Mouse (Mus musculus) stomach, postnatal 0 days (tissue): ENCODE results near the gene Rnf121. TPM values are rescaled to one million over a fixed set of nuclear protein-coding genes. Genes with fewer than 3 reads are reported as not detected.
"Not testable (repeated sequence)": the region's sequence is repeated elsewhere in the genome, so short reads cannot be mapped to it uniquely, and the experiment has no call there.

Experiments
- ATAC-seq: fragments of 200-750 bp; cut with Nextera tagmentation; 2 replicates; pipeline ENCODE4 v1.8.0; 2017; ENCODE audit not compliant: low FRiP score, low TSS enrichment
- DNase-seq: peaks from one replicate; pipeline ENCODE4 v3.0.0-alpha.2; 2016; ENCODE audit warnings: low spot score
- H3K27ac ChIP-seq: fragments of 300-500 bp; sonication (generic); replicated peaks from 2 replicates; pipeline ENCODE4 v1.5.1; 2014; ENCODE audit warnings: mild to moderate bottlenecking, control low read depth
- H3K27me3 ChIP-seq: fragments of 300-500 bp; sonication (generic); 2 replicates; pipeline ENCODE4 v1.6.1; 2014; ENCODE audit warnings: low read length; ENCODE audit not compliant: control insufficient read depth, insufficient read depth
- H3K36me3 ChIP-seq: fragments of 300-500 bp; sonication (generic); 2 replicates; pipeline ENCODE4 v1.6.1; 2014; ENCODE audit warnings: low read length, mixed read lengths; ENCODE audit not compliant: control insufficient read depth, insufficient read depth
- H3K4me1 ChIP-seq: fragments of 300-500 bp; sonication (generic); replicated peaks from 2 replicates; pipeline ENCODE4 v1.6.1; 2014; ENCODE audit warnings: antibody characterized with exemption; ENCODE audit not compliant: control insufficient read depth, insufficient read depth
- H3K4me2 ChIP-seq: fragments of 300-500 bp; sonication (generic); replicated peaks from 2 replicates; pipeline ENCODE4 v1.6.1; 2014; ENCODE audit warnings: low read depth, mild to moderate bottlenecking, control low read depth, moderate library complexity
- H3K4me3 ChIP-seq: fragments of 300-500 bp; sonication (generic); 2 replicates; pipeline ENCODE4 v1.5.1; 2014; ENCODE audit warnings: low read depth, low read length, control low read depth
- H3K9ac ChIP-seq: fragments of 300-500 bp; sonication (generic); 2 replicates; pipeline ENCODE4 v1.6.1; 2014; ENCODE audit warnings: mild to moderate bottlenecking, low read length, control low read depth, mixed read lengths
- H3K9me3 ChIP-seq: fragments of 300-500 bp; sonication (generic); 2 replicates; pipeline ENCODE4 v1.6.1; 2016; ENCODE audit warnings: low read length; ENCODE audit not compliant: control insufficient read depth
- CTCF ChIP-seq: IDR thresholded peaks from 2 replicates; pipeline ENCODE4 v1.5.1; 2016; ENCODE audit warnings: antibody characterized with exemption, low read depth, mild to moderate bottlenecking, moderate library complexity
- EP300 ChIP-seq: optimal IDR thresholded peaks from 2 replicates; pipeline ENCODE3; 2016; ENCODE audit warnings: antibody characterized with exemption
- WGBS: fragments of 180-500 bp; shearing (Covaris S2); extraction: QIAGEN DNeasy Blood & Tissue Kit; methylation state at CpG from one replicate; pipeline ENCODE4 v1.1.7; 2014; 5-methylcytosine and 5-hydroxymethylcytosine counted together
- polyA plus RNA-seq: library from polyadenylated mRNA; unstranded; fragments of >200 nt; fragmentation: Nextera tagmentation; extraction: Ambion mirVana; gene quantifications from 2 replicates; pipeline ENCODE4 v1.2.1, GENCODE M21; 2015

Gene Rnf121
- polyA plus RNA-seq, 1 experiment from 2014 or later = 18.0 TPM

GRCm38 (mm10) chr7:102034904-102035303 is 30.4 kb downstream of the Rnf121 start:
- ATAC-seq (no peak), DNase-seq (no peak)
- Histone ChIP-seq H3K4me1 (no peaks in the 10 kb centered on the region), H3K9me3 (no peaks in the 10 kb centered on the region), H3K4me2 (no peak overlapping the region), H3K4me3 (no peak overlapping the region), H3K27me3 (no peaks in the 10 kb centered on the region), H3K27ac (no peak overlapping the region), H3K9ac (no peak overlapping the region), H3K36me3 (peaks cover 26% of the 10 kb centered on the region)
- 94% methylated on average over 1 of the region's 1 CpGs for WGBS
- TF ChIP-seq CTCF = peak; percentile 54
- TF ChIP-seq EP300 = no peak

GRCm38 (mm10) chr7:102025187-102026119 is 39.8 kb downstream of the Rnf121 start:
- no peak overlapping the region for H3K4me2 ChIP-seq
- H3K36me3 ChIP-seq = peaks cover 5% of the 10 kb centered on the region
- no peaks in the 10 kb centered on the region for H3K4me1 ChIP-seq
- ATAC-seq (no peak), DNase-seq (no peak)
- WGBS = 69% methylated on average over 2 of the region's 2 CpGs
- no peaks in the 10 kb centered on the region for H3K9me3 ChIP-seq
- no peak overlapping the region for H3K9ac ChIP-seq
- TF ChIP-seq EP300 (no peak), CTCF (no peak)
- no peak overlapping the region for H3K4me3 ChIP-seq
- H3K27me3 ChIP-seq = no peaks in the 10 kb centered on the region
- no peak overlapping the region for H3K27ac ChIP-seq

- no peak for TF ChIP-seq EP300
- no peak for TF ChIP-seq CTCF
- Histone ChIP-seq H3K36me3 (peaks cover 6% of the 10 kb centered on the region), H3K4me3 (no peak overlapping the region), H3K4me2 (no peak overlapping the region), H3K27ac (no peak overlapping the region), H3K9me3 (no peaks in the 10 kb centered on the region), H3K4me1 (no peaks in the 10 kb centered on the region), H3K27me3 (no peaks in the 10 kb centered on the region), H3K9ac (no peak overlapping the region)
- ATAC-seq (no peak), DNase-seq (no peak)
- 97% methylated on average over 9 of the region's 9 CpGs for WGBS
These were observed 41.4 kb downstream of the Rnf121 start for GRCm38 (mm10) chr7:102023821-102024220.

GRCm38 (mm10) chr7:102020934-102021333 is 44.3 kb downstream of the Rnf121 start:
- H3K4me1 ChIP-seq, H3K9ac ChIP-seq, H3K27me3 ChIP-seq, H3K9me3 ChIP-seq, H3K4me3 ChIP-seq, H3K4me2 ChIP-seq, H3K27ac ChIP-seq, ATAC-seq, DNase-seq: not testable (repeated sequence)
- peaks cover 15% of the 10 kb centered on the region for H3K36me3 ChIP-seq
- 89% methylated on average over 2 of the region's 2 CpGs for WGBS

- TF ChIP-seq CTCF (no peak), EP300 (no peak)
- no peak for ATAC-seq
- Histone ChIP-seq H3K9me3 (no peaks in the 10 kb centered on the region), H3K4me1 (no peaks in the 10 kb centered on the region), H3K36me3 (peaks cover 29% of the 10 kb centered on the region), H3K27ac (no peak overlapping the region), H3K4me3 (no peak overlapping the region), H3K27me3 (no peaks in the 10 kb centered on the region), H3K4me2 (no peak overlapping the region), H3K9ac (no peak overlapping the region)
- WGBS = 66% methylated on average over 3 of the region's 3 CpGs
- no peak for DNase-seq
These were observed 45.9 kb downstream of the Rnf121 start for GRCm38 (mm10) chr7:102019362-102019761.

GRCm38 (mm10) chr7:102018590-102018989 is 46.7 kb downstream of the Rnf121 start, which contains the start of gene Il18bp:
Gene Il18bp, minus strand, starts transcription at chr7:102018690.
- Histone ChIP-seq H3K36me3 (peaks cover 37% of the 10 kb centered on the region), H3K4me1 (no peaks in the 10 kb centered on the region), H3K9me3 (no peaks in the 10 kb centered on the region), H3K4me2 (peak within 1 kb of the TSS; percentile 34), H3K27ac (peak within 1 kb of the TSS; percentile 8; the same call in 1 of the 2 replicates), H3K27me3 (no peaks in the 10 kb centered on the region), H3K9ac (no peak within 1 kb of the TSS), H3K4me3 (0 out of 2 replicates have a peak within 1 kb of the TSS, but pooled peaks have one; percentile 4)
- ATAC-seq = no peak
- 88% methylated on average over 3 of the region's 3 CpGs for WGBS
- DNase-seq = no peak
- TF ChIP-seq CTCF = no peak
- no peak for TF ChIP-seq EP300
